Mouse (Mus musculus) ovary, adult 18-20 months (tissue): Measurements from ENCODE around the gene Hist1h2ab.

ENCODE experiments used
- DNase-seq: peaks from one replicate; pipeline ENCODE4 v3.0.0; 2022; ENCODE audit warnings: low spot score, mixed read lengths

Gene Hist1h2ab

GRCm38 (mm10) chr13:23778339-23778738 is 27.4 kb downstream of the Hist1h2ab start:
- no peak for DNase-seq

GRCm38 (mm10) chr13:23779025-23779424 is 28.1 kb downstream of the Hist1h2ab start:
- no peak for DNase-seq

- no peak for DNase-seq
Observed at GRCm38 (mm10) chr13:23792520-23792919, 41.6 kb downstream of the Hist1h2ab start.

DNA sequence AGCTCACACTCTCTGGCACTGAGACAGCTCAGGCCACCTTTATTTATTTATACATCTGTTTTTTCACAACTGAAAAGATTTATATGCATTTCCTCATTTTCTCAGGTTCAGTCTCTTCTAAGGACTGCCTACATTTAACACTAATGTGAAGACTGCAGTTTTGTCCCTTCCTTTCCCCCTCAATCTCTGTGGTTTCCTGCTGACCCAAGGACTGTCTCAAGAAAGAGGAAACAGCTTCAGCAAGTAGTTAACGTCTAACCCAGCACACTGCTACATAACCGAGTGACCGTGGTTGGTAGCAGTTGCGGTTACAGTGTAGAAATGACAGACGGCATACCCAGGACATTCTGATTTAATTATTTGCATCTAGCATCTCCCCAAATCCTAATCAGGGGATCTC is 48.5 kb downstream of the Hist1h2ab start:
- no peak for DNase-seq
